Mouse (Mus musculus): ENCODE results near the gene Smox. TPM values are rescaled to one million over a fixed set of nuclear protein-coding genes. Genes with fewer than 3 reads are reported as not detected.

Gene Smox
- polyA plus RNA-seq (2012; rRNA removed): 24.4 and 26.4 TPM in 2 replicates

GRCm38 (mm10) chr2:131491196-131491595 lies at the start of gene Smox:
Smox (plus strand) TSS chr2:131491496.

GRCm38 (mm10) chr2:131561891-131562585 lies 70.7 kb downstream of the Smox start, which contains the start of gene Adra1d:
Adra1d (minus strand) TSS chr2:131562283.

Other genes starting within 250 kb of the Smox start
- gene Pank2, start 229.0 kb upstream of the Smox start, polyA plus RNA-seq (2012; rRNA removed): 2.9 and 4.1 TPM in 2 replicates
- 0.39 and 0.81 TPM in 2 replicates for gene Rnf24, start 138.6 kb upstream of the Smox start, polyA plus RNA-seq (2012; rRNA removed)
- gene Adra1d, start 70.8 kb downstream of the Smox start, polyA plus RNA-seq (2012; rRNA removed): 0.56 and 0.62 TPM in 2 replicates